Mouse (Mus musculus): ENCODE measurements around the gene Mtch2. TPM values are rescaled to one million over a fixed set of nuclear protein-coding genes. Genes with fewer than 3 reads are reported as not detected.

Gene Mtch2
- total RNA-seq, 2 experiments from 2014 or later = 141 to 156 TPM

- DNase-seq (ENCODE audit: low spot score in 2 of 2) = no peak
Observed at GRCm38 (mm10) chr2:90904856-90905224, 57.9 kb downstream of the Mtch2 start.

GRCm38 (mm10) chr2:90906721-90907120, 59.8 kb downstream of the Mtch2 start:
- no peak for DNase-seq (ENCODE audit: low spot score in 2 of 2)

- no peak for DNase-seq (ENCODE audit: low spot score in 2 of 2)
Observed at GRCm38 (mm10) chr2:90910861-90911260, 63.9 kb downstream of the Mtch2 start.

DNA sequence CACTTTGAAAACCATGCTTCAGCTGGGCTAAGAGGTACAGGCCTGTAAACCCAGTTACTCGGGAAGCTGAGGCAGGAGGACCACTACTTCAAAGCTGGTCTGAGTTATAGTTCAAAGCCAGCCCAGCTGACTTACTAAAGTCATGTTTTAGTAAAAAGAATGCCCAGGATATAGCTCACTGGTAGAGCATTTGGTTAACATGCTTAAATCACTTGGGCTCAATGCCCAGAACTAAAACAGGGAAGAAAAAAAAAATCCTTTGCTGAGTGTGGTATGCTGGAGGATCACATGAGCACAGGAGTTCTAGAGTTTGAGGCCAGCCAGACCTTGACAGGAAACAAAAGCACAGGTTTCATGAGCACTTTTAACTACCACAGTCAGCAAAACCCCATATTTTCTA, 64.7 kb downstream of the Mtch2 start:
- no peak for DNase-seq (ENCODE audit: low spot score in 2 of 2)

DNA sequence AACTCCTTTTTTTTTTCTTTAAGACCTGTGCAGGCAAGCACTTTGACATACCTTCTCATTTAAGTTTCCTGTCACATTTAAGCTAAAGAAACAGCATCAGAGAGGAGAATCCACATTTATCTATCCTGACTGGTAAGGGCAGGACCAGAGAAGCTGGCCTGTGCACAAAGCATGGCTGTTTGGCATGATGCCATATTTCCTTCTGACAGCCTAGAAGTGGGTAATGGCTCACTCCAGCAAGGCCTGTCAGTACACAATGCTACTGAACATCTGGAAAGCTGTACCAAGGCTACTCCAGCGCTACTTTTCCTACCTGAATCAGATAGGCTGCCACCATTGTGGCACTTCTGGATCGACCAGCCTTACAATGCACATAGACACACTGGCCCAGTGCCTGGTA, 66.7 kb downstream of the Mtch2 start:
- no peak for DNase-seq (ENCODE audit: low spot score in 2 of 2)

DNA sequence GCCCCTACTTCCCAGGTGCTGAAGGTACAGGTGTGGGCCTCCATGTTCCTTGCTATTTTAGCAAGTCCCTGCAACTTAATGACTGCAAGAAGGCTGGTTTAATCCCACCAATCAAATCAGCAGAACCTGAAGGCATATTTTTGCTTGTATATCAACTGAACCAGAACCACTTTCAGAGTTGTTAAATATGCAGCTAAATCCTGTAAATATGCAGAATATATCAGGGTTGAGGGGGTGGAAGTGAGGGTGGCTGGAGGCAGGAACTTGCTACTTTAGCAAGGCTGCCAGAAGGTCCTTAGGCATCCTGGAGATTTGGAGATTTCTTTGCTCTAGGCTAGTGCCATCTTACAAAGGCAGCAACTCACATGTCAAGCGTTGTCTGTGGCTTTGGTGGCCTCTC, 68.6 kb downstream of the Mtch2 start:
- DNase-seq (ENCODE audit: low spot score in 2 of 2) = no peak

Other genes starting within 250 kb of the Mtch2 start
- 10 to 100 TPM; 17.6 to 20.2 TPM for gene Nup160, start 169.9 kb upstream of the Mtch2 start, total RNA-seq (2021)
- 10 to 100 TPM; 72.0 to 87.7 TPM for gene Fnbp4, start 101.8 kb upstream of the Mtch2 start, total RNA-seq (2021)
- gene Agbl2, start 64.4 kb upstream of the Mtch2 start, total RNA-seq (2021) = 1 to 10 TPM in 1 of 2 experiments, under 1 TPM in 1; 0.45 to 1.0 TPM
- gene C1qtnf4, start 38.7 kb downstream of the Mtch2 start, total RNA-seq (2021) = 100 to 1,000 TPM; 157 to 186 TPM
- gene Kbtbd4, start 57.6 kb downstream of the Mtch2 start, total RNA-seq (2021) = 10 to 100 TPM; 30.9 to 34.9 TPM
- gene Ndufs3, start 57.7 kb downstream of the Mtch2 start, total RNA-seq (2021) = 100 to 1,000 TPM; 224 to 227 TPM
- 100 to 1,000 TPM; 109 to 116 TPM for gene Celf1, start 93.2 kb downstream of the Mtch2 start, total RNA-seq (2021)
- under 1 TPM in 1 of 2 experiments, not detected in 1; 0.57 TPM for gene Rapsn, start 188.5 kb downstream of the Mtch2 start, total RNA-seq (2021)
- gene Psmc3, start 206.9 kb downstream of the Mtch2 start, total RNA-seq (2021) = 100 to 1,000 TPM; 190 to 221 TPM
- 10 to 100 TPM; 26.4 to 28.9 TPM for gene Slc39a13, start 223.3 kb downstream of the Mtch2 start, total RNA-seq (2021)
- 1 to 10 TPM; 4.5 to 6.0 TPM for gene Spi1, start 235.2 kb downstream of the Mtch2 start, total RNA-seq (2021)